ENCODE assay signal across 8 mouse cellular contexts in genomic region chr9:43545081-43545565, GRCm38 (mm10).
DNase-seq lines count a peak whose midpoint lies in the region; ATAC-seq lines count a peak whose summit lies in the region.

No protein-coding gene starts in this region.

- WGBS in limb, embryonic 11.5 days = 46% methylated on average over 15 of the region's 15 CpGs
- 51% methylated on average over 15 of the region's 15 CpGs for WGBS in limb, embryonic 10.5 days
- 25% methylated on average over 15 of the region's 15 CpGs for WGBS in forebrain, embryonic 13.5 days
- 41% methylated on average over 15 of the region's 15 CpGs for WGBS in hindbrain, embryonic 12.5 days

- H3K4me3 ChIP-seq in limb, embryonic 11.5 days (ENCODE audit: low read depth, low read length) = no peak overlapping the region
- no peak overlapping the region for H3K4me3 ChIP-seq in limb, embryonic 10.5 days
- H3K4me3 ChIP-seq in forebrain, embryonic 13.5 days = no peak overlapping the region
- H3K4me3 ChIP-seq in hindbrain, embryonic 12.5 days = no peak overlapping the region

- H3K9me3 ChIP-seq in limb, embryonic 11.5 days (ENCODE audit: control insufficient read depth, low read length) = no peaks in the 10 kb centered on the region
- H3K9me3 ChIP-seq in limb, embryonic 10.5 days (replicated peaks) = no peaks in the 10 kb centered on the region
- no peaks in the 10 kb centered on the region for H3K9me3 ChIP-seq in forebrain, embryonic 13.5 days (replicated peaks)
- no peaks in the 10 kb centered on the region for H3K9me3 ChIP-seq in hindbrain, embryonic 12.5 days (replicated peaks)

- H3K27me3 ChIP-seq in limb, embryonic 11.5 days (ENCODE audit: control insufficient read depth, insufficient read depth, low read length) = no peaks in the 10 kb centered on the region
- H3K27me3 ChIP-seq in limb, embryonic 10.5 days (ENCODE audit: low read depth, poor library complexity, severe bottlenecking) = peaks cover 5% of the 10 kb centered on the region; the same call in 1 of the 2 replicates
- no peaks in the 10 kb centered on the region for H3K27me3 ChIP-seq in forebrain, embryonic 13.5 days
- H3K27me3 ChIP-seq in hindbrain, embryonic 12.5 days = no peaks in the 10 kb centered on the region

- peak; percentile 23 for DNase-seq in limb, embryonic 11.5 days (ENCODE audit: low spot score)
- DNase-seq in limb, embryonic 10.5 days (ENCODE audit: low spot score) = no peak
- peak; percentile 8 for DNase-seq in adrenal gland, postnatal 25 days
- peak; percentile 76 to 87 for DNase-seq in left cerebral cortex, postnatal 25 days (ENCODE audit: low spot score in 2 of 2)
- peak; percentile 66 for DNase-seq in right cerebral cortex, postnatal 25 days
- no peak for DNase-seq in urinary bladder, postnatal 4 days (ENCODE audit: low spot score in 2 of 2)

- ATAC-seq in limb, embryonic 11.5 days (ENCODE audit: insufficient number of reproducible peaks, low FRiP score, low TSS enrichment, low read depth) = no peak
- ATAC-seq in forebrain, embryonic 13.5 days = peak; percentile 13; the same call in 1 of the 2 replicates
- no peak for ATAC-seq in hindbrain, embryonic 12.5 days (ENCODE audit: low FRiP score)

- no peaks in the 10 kb centered on the region for H3K36me3 ChIP-seq in limb, embryonic 11.5 days (ENCODE audit: control insufficient read depth, insufficient read depth, low read length)
- H3K36me3 ChIP-seq in limb, embryonic 10.5 days = no peaks in the 10 kb centered on the region
- H3K36me3 ChIP-seq in forebrain, embryonic 13.5 days (ENCODE audit: poor library complexity, severe bottlenecking) = no peaks in the 10 kb centered on the region
- no peaks in the 10 kb centered on the region for H3K36me3 ChIP-seq in hindbrain, embryonic 12.5 days

- no peak overlapping the region for H3K27ac ChIP-seq in limb, embryonic 11.5 days (replicated peaks; ENCODE audit: low read depth, low read length)
- no peak overlapping the region for H3K27ac ChIP-seq in limb, embryonic 10.5 days
- H3K27ac ChIP-seq in forebrain, embryonic 13.5 days = no peak overlapping the region
- no peak overlapping the region for H3K27ac ChIP-seq in hindbrain, embryonic 12.5 days

- intact Hi-C loops in left cerebral cortex, postnatal 25 days (cut with DNase I) = loop anchor here (5.0 kb wide), 1 partner anchor 537 kb away; no protein-coding TSS in a partner anchor

- no peak overlapping the region for H3K4me2 ChIP-seq in limb, embryonic 11.5 days (ENCODE audit: low read depth, severe bottlenecking)
- peak overlapping the region; percentile 39 for H3K4me2 ChIP-seq in forebrain, embryonic 13.5 days
- peak overlapping the region; percentile 8; the same call in 1 of the 2 replicates for H3K4me2 ChIP-seq in hindbrain, embryonic 12.5 days (replicated peaks)

- no peaks in the 10 kb centered on the region for H3K4me1 ChIP-seq in limb, embryonic 11.5 days (ENCODE audit: control insufficient read depth, insufficient read depth, low read length)
- peaks cover 12% of the 10 kb centered on the region for H3K4me1 ChIP-seq in limb, embryonic 10.5 days
- H3K4me1 ChIP-seq in forebrain, embryonic 13.5 days = peaks cover 14% of the 10 kb centered on the region
- peaks cover 16% of the 10 kb centered on the region for H3K4me1 ChIP-seq in hindbrain, embryonic 12.5 days

- no peak overlapping the region for H3K9ac ChIP-seq in limb, embryonic 11.5 days (ENCODE audit: low read length)
- no peak overlapping the region for H3K9ac ChIP-seq in forebrain, embryonic 13.5 days
- H3K9ac ChIP-seq in hindbrain, embryonic 12.5 days = no peak overlapping the region

Comparison
In these comparisons a context has a peak if more than half of its experiments do, and no peak if none do; other contexts are left out.
1. DNase-seq: peak in limb, embryonic 11.5 days (single experiment), adrenal gland, postnatal 25 days (single experiment), left cerebral cortex, postnatal 25 days (2 of 2) and right cerebral cortex, postnatal 25 days (single experiment); none in limb, embryonic 10.5 days (single experiment) and urinary bladder, postnatal 4 days (0 of 2).